Mouse (Mus musculus) limb, embryonic 15.5 days (tissue): Measurements from ENCODE around the gene Prg3. TPM values are rescaled to one million over a fixed set of nuclear protein-coding genes. Genes with fewer than 3 reads are reported as not detected.

Source experiments
- ATAC-seq: fragments of 200-750 bp; cut with Nextera tagmentation; 2 replicates; pipeline ENCODE4 v1.8.0; 2017; ENCODE audit warnings: low read depth, moderate TSS enrichment; ENCODE audit not compliant: insufficient number of reproducible peaks, low FRiP score, low TSS enrichment
- H3K27ac ChIP-seq: fragments of 300-500 bp; sonication (generic); 2 replicates; pipeline ENCODE4 v1.5.1; 2015; ENCODE audit warnings: moderate library complexity, mild to moderate bottlenecking, inconsistent platforms
- H3K27me3 ChIP-seq: fragments of 300-500 bp; sonication (generic); 2 replicates; pipeline ENCODE4 v1.6.1; 2015; ENCODE audit warnings: inconsistent platforms
- H3K36me3 ChIP-seq: fragments of 300-500 bp; sonication (generic); 2 replicates; pipeline ENCODE4 v1.6.1; 2015; ENCODE audit warnings: inconsistent platforms
- H3K4me1 ChIP-seq: fragments of 300-500 bp; sonication (generic); 2 replicates; pipeline ENCODE4 v1.6.1; 2015; ENCODE audit warnings: inconsistent platforms
- H3K4me2 ChIP-seq: fragments of 300-500 bp; sonication (generic); 2 replicates; pipeline ENCODE4 v1.6.1; 2015; ENCODE audit warnings: mild to moderate bottlenecking, inconsistent platforms
- H3K4me3 ChIP-seq: fragments of 300-500 bp; sonication (generic); 2 replicates; pipeline ENCODE4 v1.5.1; 2015; ENCODE audit warnings: mild to moderate bottlenecking, inconsistent platforms
- H3K9ac ChIP-seq: fragments of 300-500 bp; sonication (generic); 2 replicates; pipeline ENCODE4 v1.6.1; 2015; ENCODE audit warnings: inconsistent platforms
- H3K9me3 ChIP-seq: fragments of 300-500 bp; sonication (generic); 2 replicates; pipeline ENCODE4 v1.6.1; 2016; ENCODE audit warnings: inconsistent platforms
- WGBS: fragments of 180-500 bp; shearing (Covaris S2); methylation state at CpG from one replicate; pipeline ENCODE4 v1.1.7; 2015; 5-methylcytosine and 5-hydroxymethylcytosine counted together
- polyA plus RNA-seq: library from polyadenylated mRNA; unstranded; fragments of >200 nt; fragmentation: Nextera tagmentation; extraction: Ambion mirVana; gene quantifications from 2 replicates; pipeline ENCODE4 v1.2.1, GENCODE M21; 2015

The Prg3 gene
- polyA plus RNA-seq, 1 experiment from 2014 or later = not detected

- 89% methylated on average over 9 of the region's 9 CpGs for WGBS
- Histone ChIP-seq H3K9me3 (no peaks in the 10 kb centered on the region), H3K4me1 (no peaks in the 10 kb centered on the region), H3K9ac (no peak overlapping the region), H3K4me3 (no peak overlapping the region), H3K36me3 (peaks cover 40% of the 10 kb centered on the region), H3K4me2 (no peak overlapping the region), H3K27me3 (no peaks in the 10 kb centered on the region), H3K27ac (no peak overlapping the region)
- ATAC-seq = no peak
Measured at GRCm38 (mm10) chr2:84955435-84955834, 32.6 kb upstream of the Prg3 start.

GRCm38 (mm10) chr2:84956274-84956673 is 31.7 kb upstream of the Prg3 start:
- WGBS = 64% methylated on average over 5 of the region's 5 CpGs
- no peaks in the 10 kb centered on the region for H3K9me3 ChIP-seq
- H3K4me3 ChIP-seq = no peak overlapping the region
- H3K4me1 ChIP-seq = no peaks in the 10 kb centered on the region
- H3K9ac ChIP-seq = no peak overlapping the region
- ATAC-seq = no peak
- peaks cover 33% of the 10 kb centered on the region for H3K36me3 ChIP-seq
- no peak overlapping the region for H3K27ac ChIP-seq
- H3K4me2 ChIP-seq = no peak overlapping the region
- no peaks in the 10 kb centered on the region for H3K27me3 ChIP-seq

GRCm38 (mm10) chr2:84958588-84959264 is 29.3 kb upstream of the Prg3 start:
- ATAC-seq = no peak
- Histone ChIP-seq H3K9me3 (no peaks in the 10 kb centered on the region), H3K9ac (no peak overlapping the region), H3K4me3 (no peak overlapping the region), H3K4me1 (no peaks in the 10 kb centered on the region), H3K27me3 (no peaks in the 10 kb centered on the region), H3K27ac (no peak overlapping the region), H3K4me2 (no peak overlapping the region), H3K36me3 (peaks cover 20% of the 10 kb centered on the region)
- 90% methylated on average over 11 of the region's 11 CpGs for WGBS

- 41% methylated on average over 2 of the region's 2 CpGs for WGBS
- Histone ChIP-seq H3K4me1 (no peaks in the 10 kb centered on the region), H3K27ac (no peak overlapping the region), H3K9me3 (no peaks in the 10 kb centered on the region), H3K36me3 (peaks cover 8% of the 10 kb centered on the region; the same call in 1 of the 2 replicates), H3K27me3 (no peaks in the 10 kb centered on the region), H3K4me2 (no peak overlapping the region), H3K9ac (no peak overlapping the region), H3K4me3 (no peak overlapping the region)
- no peak for ATAC-seq
Measured at GRCm38 (mm10) chr2:84961300-84961699, 26.7 kb upstream of the Prg3 start.

GRCm38 (mm10) chr2:84961901-84962300 is 26.1 kb upstream of the Prg3 start:
- 76% methylated on average over 3 of the region's 3 CpGs for WGBS

GRCm38 (mm10) chr2:84962906-84963507 is 25.0 kb upstream of the Prg3 start:
- Histone ChIP-seq H3K36me3 (peaks cover 5% of the 10 kb centered on the region; the same call in 1 of the 2 replicates), H3K4me2 (no peak overlapping the region), H3K27me3 (no peaks in the 10 kb centered on the region), H3K27ac (no peak overlapping the region), H3K4me1 (no peaks in the 10 kb centered on the region), H3K4me3 (no peak overlapping the region), H3K9me3 (no peaks in the 10 kb centered on the region), H3K9ac (no peak overlapping the region)
- WGBS = 35% methylated on average over 6 of the region's 6 CpGs
- ATAC-seq = no peak

More at GRCm38 (mm10) chr2:84961901-84962300, 26.1 kb upstream of the Prg3 start:
- no peaks in the 10 kb centered on the region for H3K9me3 ChIP-seq
- H3K9ac ChIP-seq = no peak overlapping the region
- H3K36me3 ChIP-seq = peaks cover 8% of the 10 kb centered on the region; the same call in 1 of the 2 replicates
- no peak overlapping the region for H3K4me2 ChIP-seq
- no peak for ATAC-seq
- no peak overlapping the region for H3K4me3 ChIP-seq
- H3K4me1 ChIP-seq = no peaks in the 10 kb centered on the region
- no peaks in the 10 kb centered on the region for H3K27me3 ChIP-seq
- no peak overlapping the region for H3K27ac ChIP-seq

DNA sequence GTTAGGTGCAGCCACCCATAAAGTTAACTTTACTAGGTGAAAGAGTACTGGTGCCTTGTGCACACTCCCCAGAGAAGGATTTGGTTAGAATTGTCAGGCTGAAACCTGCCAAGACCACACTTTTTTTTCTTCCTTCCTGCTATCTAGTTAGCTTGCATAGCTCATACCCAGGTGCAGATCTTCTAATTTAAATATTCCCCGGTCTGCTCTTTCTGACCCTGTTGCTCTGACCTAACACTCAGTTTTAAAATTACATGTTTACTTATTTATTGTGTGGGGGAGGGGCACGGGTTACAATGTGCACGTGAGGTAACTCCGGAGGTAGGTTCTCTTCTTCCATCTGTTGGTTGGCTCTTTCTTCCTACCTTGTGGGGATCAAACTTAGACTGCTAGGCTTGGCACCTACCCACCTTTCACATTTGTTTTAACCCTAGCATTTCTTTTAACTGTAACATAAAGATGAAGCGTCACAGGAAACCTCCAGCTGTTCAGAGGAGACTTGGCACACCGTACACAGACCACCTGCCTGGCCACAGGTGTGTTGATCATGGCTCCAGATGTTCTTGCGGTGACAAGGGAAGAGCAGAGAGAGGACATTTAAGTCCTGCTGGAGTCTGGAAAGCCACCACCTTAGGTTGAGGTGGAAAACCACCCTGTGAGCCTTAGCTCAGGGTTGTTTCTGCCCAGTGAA is 23.8 kb upstream of the Prg3 start:
- no peak overlapping the region for H3K27ac ChIP-seq
- no peak overlapping the region for H3K9ac ChIP-seq
- no peak overlapping the region for H3K4me2 ChIP-seq
- no peaks in the 10 kb centered on the region for H3K9me3 ChIP-seq
- no peak for ATAC-seq
- H3K4me3 ChIP-seq = no peak overlapping the region
- no peaks in the 10 kb centered on the region for H3K4me1 ChIP-seq
- WGBS = 76% methylated on average over 7 of the region's 7 CpGs
- no peaks in the 10 kb centered on the region for H3K36me3 ChIP-seq
- no peaks in the 10 kb centered on the region for H3K27me3 ChIP-seq

- 66% methylated on average over 5 of the region's 5 CpGs for WGBS
- H3K36me3 ChIP-seq = no peaks in the 10 kb centered on the region
- H3K27ac ChIP-seq = no peak overlapping the region
- ATAC-seq = no peak
- no peak overlapping the region for H3K9ac ChIP-seq
- H3K4me3 ChIP-seq = no peak overlapping the region
- H3K9me3 ChIP-seq = no peaks in the 10 kb centered on the region
- no peaks in the 10 kb centered on the region for H3K4me1 ChIP-seq
- H3K4me2 ChIP-seq = no peak overlapping the region
- H3K27me3 ChIP-seq = no peaks in the 10 kb centered on the region
Measured at GRCm38 (mm10) chr2:84967318-84967991, 20.6 kb upstream of the Prg3 start.

DNA sequence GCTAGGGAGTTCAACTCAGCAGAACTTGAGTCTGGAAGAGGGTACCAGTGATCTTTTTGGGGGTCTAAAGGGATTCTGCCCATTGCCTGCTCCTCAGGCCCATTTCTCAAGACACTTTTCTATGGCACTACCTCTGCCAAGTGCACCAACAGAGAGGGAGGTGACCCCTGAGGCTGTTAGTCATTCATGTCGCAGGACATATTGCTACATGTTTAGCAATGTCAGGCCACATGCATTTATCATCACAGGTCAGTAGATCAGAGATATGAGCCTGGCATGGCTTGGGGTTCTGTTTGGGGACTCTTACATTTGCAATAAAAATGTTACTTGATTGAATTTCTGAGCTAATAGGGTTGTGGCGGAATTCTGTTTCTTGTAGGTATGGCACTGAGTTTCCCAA is 12.4 kb upstream of the Prg3 start:
- no peak overlapping the region for H3K4me3 ChIP-seq
- no peak overlapping the region for H3K9ac ChIP-seq
- 80% methylated on average over 2 of the region's 2 CpGs for WGBS
- no peaks in the 10 kb centered on the region for H3K9me3 ChIP-seq
- no peak for ATAC-seq
- H3K4me1 ChIP-seq = no peaks in the 10 kb centered on the region
- no peak overlapping the region for H3K27ac ChIP-seq
- H3K4me2 ChIP-seq = no peak overlapping the region
- no peaks in the 10 kb centered on the region for H3K27me3 ChIP-seq
- H3K36me3 ChIP-seq = no peaks in the 10 kb centered on the region

DNA sequence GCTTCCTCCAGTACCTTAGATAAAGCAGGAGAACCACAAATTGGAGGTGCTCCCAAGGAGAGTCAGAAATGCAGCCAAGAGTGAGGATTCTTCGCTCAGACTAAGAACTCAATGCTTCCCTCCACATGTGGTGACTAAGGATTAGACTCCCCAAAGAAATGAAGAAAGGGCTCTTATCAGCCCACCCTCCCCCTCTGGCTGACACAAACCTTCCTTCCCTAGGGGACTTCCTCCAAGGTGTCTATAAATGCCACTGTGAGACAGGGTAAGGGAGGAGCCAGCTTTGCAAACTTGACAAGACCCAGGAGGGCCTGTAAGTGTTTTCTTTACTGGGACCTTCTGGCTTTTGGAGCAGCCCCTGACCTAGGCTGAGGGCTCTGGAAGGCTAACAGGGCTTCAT is 7.8 kb upstream of the Prg3 start, which contains the start of gene Prg2:
Prg2 (plus strand) TSS at position 274 of the 400 bp plus-strand sequence.
- no peaks in the 10 kb centered on the region for H3K27me3 ChIP-seq
- no peaks in the 10 kb centered on the region for H3K4me1 ChIP-seq
- no peak within 1 kb of the TSS for H3K4me2 ChIP-seq
- H3K9ac ChIP-seq = no peak within 1 kb of the TSS
- H3K36me3 ChIP-seq = no peaks in the 10 kb centered on the region
- H3K4me3 ChIP-seq = no peak within 1 kb of the TSS
- WGBS = 58% methylated on average over 1 of the region's 1 CpGs
- no peak for ATAC-seq
- no peaks in the 10 kb centered on the region for H3K9me3 ChIP-seq
- H3K27ac ChIP-seq = no peak within 1 kb of the TSS

- H3K4me1 ChIP-seq = no peaks in the 10 kb centered on the region; the same call in 1 of the 2 replicates
- H3K9ac ChIP-seq = no peak overlapping the region
- no peak overlapping the region for H3K4me2 ChIP-seq
- no peak overlapping the region for H3K4me3 ChIP-seq
- no peak for ATAC-seq
- H3K27me3 ChIP-seq = no peaks in the 10 kb centered on the region
- no peak overlapping the region for H3K27ac ChIP-seq
- H3K9me3 ChIP-seq = no peaks in the 10 kb centered on the region
- no peaks in the 10 kb centered on the region for H3K36me3 ChIP-seq
- 85% methylated on average over 2 of the region's 2 CpGs for WGBS
Measured at GRCm38 (mm10) chr2:84996376-84996775, 8.4 kb downstream of the Prg3 start.
